Mouse (Mus musculus) mammary gland, adult 2 months (tissue): ENCODE data around the gene Fcer1g. TPM values are rescaled to one million over a fixed set of nuclear protein-coding genes. Genes with fewer than 3 reads are reported as not detected.

Experiments used
- polyA plus RNA-seq: library from polyadenylated mRNA; depleted of rRNA; stranded (reverse); fragments of >200 nt; gene quantifications from 2 replicates; pipeline ENCODE4 v1.2.3, GENCODE M21; 2012; ENCODE audit warnings: low replicate concordance; rRNA removed

The Fcer1g gene
- polyA plus RNA-seq = 178 and 219 TPM in 2 replicates

DNA sequence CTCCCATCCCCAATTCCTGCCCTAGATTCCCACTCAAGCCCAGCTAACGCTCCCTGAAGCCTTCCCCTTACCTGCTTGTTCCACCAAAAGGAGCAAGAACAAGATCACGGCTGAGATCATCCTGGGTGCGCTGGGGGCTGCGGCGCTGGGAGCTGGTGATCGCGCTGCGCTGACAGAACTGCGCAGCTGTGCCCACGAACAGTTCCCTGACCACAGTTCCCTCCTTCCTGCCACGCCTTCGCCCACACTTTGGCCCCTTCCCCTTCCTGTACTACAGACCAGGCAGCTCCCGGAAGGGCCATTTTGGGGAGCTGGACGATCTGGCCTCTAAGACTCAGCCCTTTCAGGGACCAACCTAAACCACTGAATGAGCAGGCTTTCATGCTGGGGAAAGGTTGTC lies at the start of gene Fcer1g:
Fcer1g (minus strand) TSS at position 240 of the 400 bp plus-strand sequence.

DNA sequence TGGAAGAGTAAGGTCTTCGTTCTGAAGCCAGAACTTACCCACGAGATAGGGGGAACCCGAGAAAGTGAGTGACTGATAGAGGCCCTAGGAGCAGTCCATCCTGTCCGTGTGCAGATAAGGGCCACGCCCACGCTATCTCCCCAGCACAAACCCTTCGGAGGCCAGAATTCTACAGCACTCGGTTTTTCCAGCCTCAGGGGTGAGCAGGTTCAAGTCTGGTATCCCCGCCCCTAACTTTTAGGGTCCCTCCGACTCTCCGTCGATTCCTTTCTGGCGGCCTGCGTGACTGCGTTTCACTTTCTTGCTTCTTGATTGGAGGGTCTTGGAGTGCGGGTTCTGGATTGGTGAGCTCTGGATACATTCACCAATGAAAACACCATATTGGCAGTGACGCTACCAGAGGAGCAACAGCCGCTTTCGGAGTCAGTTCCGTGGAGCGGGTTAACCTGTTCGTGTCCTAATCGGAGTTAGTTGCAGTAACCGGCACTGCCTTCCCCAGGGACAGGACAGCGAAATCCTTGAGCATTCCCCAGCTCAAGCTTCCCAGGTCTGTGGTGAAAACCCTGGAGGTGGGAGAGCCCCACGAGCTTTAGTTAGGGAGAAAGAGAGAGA lies 46.9 kb upstream of the Fcer1g start, which contains the start of gene Ppox:
Ppox (minus strand) TSS at position 271 of the 612 bp plus-strand sequence.

DNA sequence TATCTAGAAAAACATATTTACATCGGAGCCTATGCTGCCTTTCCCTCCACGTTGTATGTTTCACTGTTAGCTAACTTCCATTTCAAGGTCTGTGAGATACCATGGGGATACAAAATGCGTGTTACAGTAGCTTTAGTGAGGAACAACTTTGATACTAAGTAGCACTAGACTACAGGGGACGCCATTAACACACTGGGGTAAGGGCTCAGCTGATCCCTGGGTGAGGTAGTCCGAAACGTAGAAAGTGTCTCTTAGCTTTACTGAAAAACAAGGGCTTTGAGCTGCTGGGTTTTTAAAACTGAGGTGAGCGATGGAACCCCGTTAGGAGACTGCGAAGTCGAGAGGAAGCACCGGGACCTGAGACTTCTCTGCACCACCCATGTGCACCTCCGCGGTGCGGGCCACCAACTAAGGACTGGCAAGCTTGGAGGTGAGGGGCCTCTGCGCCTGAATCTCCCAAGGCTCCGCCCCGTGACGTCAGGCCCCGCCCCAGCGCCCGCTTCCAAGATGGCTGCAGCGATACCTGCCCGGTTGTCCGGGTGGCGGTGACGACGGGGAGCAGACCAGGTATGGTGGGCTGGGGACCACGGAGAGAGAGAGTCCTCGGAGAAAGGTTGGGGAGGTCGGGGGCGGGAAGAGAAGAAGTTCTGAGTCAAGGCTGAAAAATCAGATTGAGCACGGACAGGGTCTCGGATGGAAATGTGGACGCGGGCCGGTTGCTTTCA lies 35.8 kb upstream of the Fcer1g start, which contains the start of gene B4galt3:
B4galt3 (plus strand) TSS at position 481 of the 725 bp plus-strand sequence.

DNA sequence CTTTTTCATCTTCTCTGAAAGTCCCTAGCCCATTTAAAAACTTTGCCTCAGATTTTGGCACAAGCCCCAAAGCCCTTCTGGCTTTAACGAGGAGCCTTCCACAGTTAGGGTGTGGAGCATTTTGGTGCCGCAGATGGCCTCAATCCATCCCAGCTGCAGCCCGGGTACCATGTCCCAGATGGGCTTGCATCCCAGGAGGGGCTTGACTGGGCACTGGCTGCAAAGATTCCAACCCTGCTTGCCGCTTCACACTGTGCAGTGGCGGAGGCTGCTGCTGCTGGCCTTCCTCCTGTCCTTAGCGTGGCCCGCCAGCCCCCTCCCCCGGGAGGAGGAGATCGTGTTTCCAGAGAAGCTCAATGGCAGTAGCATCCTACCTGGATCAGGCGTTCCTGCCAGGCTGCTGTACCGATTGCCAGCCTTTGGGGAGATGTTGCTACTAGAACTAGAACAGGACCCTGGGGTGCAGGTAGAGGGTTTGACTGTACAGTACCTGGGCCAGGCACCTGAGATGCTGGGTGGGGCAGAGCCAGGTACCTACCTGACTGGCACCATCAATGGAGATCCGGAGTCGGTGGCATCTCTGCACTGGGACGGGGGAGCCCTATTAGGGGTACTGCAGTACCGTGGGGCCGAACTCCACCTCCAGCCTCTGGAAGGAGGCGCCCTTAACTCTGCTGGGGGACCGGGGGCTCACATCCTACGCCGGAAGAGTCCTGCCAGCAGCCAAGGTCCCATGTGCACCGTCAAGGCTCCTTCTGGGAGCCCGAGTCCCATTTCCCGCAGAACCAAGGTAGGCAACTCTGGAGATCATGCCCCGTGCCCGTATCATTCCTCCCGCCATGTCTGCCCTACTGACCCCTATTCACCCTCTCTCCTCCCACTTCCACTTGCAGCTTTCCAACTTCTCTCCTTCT lies 16.8 kb upstream of the Fcer1g start, which contains the start of gene Ndufs2:
Ndufs2 (minus strand) TSS at position 709 of the 914 bp plus-strand sequence.

DNA sequence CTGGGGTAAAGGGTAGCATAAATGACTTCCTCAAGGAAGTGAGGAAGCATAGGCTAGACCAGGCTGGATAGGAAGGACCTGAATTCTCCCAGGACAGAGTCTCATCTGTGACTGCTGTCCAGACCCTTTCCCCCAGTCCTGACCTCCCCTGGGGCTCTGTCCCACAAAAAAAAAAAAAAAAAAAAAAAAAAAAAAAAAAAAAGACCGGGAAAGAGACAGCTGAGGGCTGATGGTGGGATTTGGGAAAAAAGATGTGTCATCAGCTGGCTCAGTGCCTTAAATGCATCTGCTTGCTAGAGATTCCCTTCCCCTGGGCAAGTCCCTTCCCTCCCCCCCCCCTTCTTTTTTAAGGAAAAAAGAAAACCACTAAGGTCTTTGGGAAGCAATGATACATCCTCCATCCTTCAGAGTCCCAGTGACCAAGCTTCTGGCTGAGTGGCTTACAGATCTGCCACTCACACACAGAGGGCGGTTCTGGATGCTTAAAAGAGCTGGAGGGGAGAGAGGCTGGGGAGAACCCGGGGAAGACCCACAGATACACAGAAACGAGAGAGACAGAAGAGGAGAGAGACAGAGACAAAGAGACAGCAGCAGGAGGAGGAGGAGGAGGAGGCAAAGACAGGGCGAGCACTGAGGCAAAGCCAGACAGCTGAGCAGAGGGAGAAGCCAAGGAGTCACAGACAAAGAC lies 15.9 kb upstream of the Fcer1g start, which contains the start of gene Adamts4:
Adamts4 (plus strand) TSS at position 509 of the 688 bp plus-strand sequence.

DNA sequence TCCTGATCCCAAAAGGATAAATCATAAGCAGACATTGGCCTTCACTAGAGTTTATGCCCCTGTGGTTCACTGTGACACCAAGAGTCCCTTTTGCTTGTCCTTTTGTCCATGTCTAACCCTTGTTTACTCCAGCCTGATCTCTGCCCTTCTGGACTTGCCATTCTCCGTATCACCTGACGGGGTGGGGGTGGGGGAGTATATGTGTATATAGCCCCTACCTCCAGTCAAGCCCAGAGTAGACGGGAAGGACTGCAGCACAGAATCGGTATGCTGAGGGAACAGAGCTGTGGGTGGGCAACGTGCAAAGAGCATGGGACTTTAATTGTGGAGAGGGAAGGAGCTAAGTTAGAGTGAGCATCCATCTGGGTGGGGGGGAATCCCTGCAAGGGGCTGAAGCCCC lies 9.3 kb downstream of the Fcer1g start, which contains the start of gene Apoa2:
Apoa2 (plus strand) TSS at position 198 of the 400 bp plus-strand sequence.

DNA sequence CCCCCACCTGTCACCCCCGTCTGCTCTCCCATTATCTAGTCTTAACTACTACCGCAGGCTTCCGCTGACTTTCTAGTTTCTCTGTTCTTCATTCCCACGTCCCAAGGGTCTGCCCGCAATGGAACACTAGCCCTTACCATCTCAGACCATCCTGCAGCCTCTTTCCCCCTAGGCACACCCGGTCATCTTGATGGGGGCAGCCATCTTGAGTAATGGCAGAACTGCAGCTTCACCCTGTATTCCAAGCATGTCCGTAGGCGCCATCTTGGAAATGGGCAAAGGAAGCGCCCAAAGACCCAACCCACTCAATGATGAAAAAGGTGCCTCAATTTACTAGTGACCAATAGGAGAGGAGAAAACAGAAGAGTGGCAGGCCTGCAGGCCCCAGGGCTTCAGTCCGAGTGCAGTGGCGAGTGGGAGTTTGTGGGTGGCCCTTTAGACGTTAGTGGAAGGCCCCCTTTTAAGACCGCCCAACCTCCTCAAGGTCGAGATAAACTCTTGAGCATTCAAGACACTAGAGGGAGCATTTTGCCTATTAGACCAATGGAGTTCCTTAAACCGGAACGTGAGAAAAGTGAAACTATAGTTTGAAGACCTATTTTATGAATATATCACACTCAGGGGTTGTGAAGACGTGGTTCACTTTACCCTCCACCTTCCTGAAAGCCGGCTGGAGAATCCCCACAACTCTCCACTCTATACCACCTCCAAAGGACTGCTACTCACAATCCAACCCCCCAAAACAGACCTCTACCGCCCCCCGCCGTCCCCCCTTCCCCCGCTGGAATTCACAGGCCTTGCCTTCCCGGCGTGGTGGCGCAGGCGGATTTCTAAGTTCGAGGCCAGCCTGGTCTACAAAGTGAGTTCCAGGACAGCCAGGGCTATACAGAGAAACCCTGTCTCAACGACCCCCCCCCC lies 11.7 kb downstream of the Fcer1g start, which contains the start of gene Tomm40l:
Tomm40l (minus strand) TSS at position 277 of the 918 bp plus-strand sequence.

DNA sequence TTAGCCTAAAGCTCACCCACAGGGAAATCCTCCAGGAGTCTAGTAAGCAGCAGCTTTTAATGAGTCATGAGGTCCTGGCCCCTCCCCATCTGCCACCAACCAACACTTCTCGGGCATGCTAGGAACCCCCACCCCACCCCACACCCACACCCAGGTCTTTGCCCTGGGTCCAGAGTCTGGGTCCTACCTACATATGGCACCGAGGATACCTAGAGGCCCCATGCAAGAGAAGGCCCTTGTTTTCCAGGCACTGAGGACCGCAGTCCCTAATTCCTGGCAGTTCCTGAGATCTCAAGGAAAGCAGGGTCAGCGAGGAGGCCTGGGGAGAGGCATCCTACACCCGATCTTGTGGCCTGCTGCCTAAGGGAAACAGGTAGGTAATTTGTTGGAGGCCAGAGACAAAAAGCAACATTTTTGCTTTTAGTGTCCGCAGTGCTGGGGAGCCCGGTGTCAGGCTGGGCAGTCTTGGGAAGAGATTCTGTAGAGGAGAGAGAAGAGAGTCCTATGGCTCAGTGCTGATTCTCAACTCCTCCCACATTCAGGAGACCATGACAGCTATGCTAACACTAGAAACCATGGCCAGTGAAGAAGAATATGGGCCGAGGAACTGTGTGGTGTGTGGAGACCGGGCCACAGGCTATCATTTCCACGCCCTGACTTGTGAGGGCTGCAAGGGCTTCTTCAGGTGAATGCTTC lies 20.2 kb downstream of the Fcer1g start, which contains the start of gene Nr1i3:
Nr1i3 (plus strand) TSS at position 170 of the 696 bp plus-strand sequence.

DNA sequence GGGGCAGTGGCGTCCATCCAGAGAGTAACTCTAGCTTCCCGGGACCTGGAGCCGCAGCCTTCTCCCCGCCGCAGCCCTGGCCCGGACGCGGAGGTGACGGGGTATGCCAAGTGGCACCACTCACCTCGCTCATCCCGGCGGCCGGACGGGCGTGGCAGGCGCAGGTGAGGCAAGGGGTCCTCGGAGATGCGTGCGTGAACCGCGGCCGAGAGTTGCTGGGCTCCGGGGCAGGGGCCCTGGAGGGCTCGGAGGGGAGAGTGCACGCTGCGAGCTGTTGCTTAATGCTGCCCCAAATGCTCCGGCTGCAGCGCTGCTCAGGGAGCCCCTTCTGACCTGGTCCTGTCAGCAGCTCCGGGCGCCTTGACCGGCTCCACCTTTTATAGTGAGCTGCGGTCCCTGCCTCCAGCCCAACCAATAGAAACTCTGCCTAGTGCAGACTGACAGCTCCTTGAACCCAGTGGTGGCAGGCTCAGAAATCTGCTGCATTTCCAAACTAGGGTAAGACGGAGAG lies 38.2 kb downstream of the Fcer1g start, which contains the start of gene Pcp4l1:
Pcp4l1 (minus strand) TSS at position 382 of the 511 bp plus-strand sequence.

Other genes with a start within 250 kb of the Fcer1g start
- 1.2 and 2.8 TPM in 2 replicates for gene Fcgr4, start 215.4 kb downstream of the Fcer1g start, polyA plus RNA-seq
- 22.5 and 52.0 TPM in 2 replicates for gene Fcgr3, start 169.4 kb downstream of the Fcer1g start, polyA plus RNA-seq
- 4.5 and 9.9 TPM in 2 replicates for gene Cfap126, start 120.4 kb downstream of the Fcer1g start, polyA plus RNA-seq
- gene Sdhc, start 83.8 kb downstream of the Fcer1g start, polyA plus RNA-seq = 220 and 421 TPM in 2 replicates
- gene Mpz, start 83.7 kb downstream of the Fcer1g start, polyA plus RNA-seq = 112 and 212 TPM in 2 replicates
- gene Pcp4l1, start 38.1 kb downstream of the Fcer1g start, polyA plus RNA-seq = 5.2 and 13.0 TPM in 2 replicates
- 0.30 TPM in 1 of 2 replicates, not detected in the other for gene Nr1i3, start 20.4 kb downstream of the Fcer1g start, polyA plus RNA-seq
- 37.7 and 47.3 TPM in 2 replicates for gene Tomm40l, start 11.9 kb downstream of the Fcer1g start, polyA plus RNA-seq
- gene Apoa2, start 9.3 kb downstream of the Fcer1g start, polyA plus RNA-seq = 1.3 and 87.4 TPM in 2 replicates
- gene Adamts4, start 16.1 kb upstream of the Fcer1g start, polyA plus RNA-seq = 4.9 and 7.1 TPM in 2 replicates
- gene Ndufs2, start 17.0 kb upstream of the Fcer1g start, polyA plus RNA-seq = 124 and 262 TPM in 2 replicates
- gene B4galt3, start 36.0 kb upstream of the Fcer1g start, polyA plus RNA-seq = 67.0 and 79.3 TPM in 2 replicates
- gene Ppox, start 46.8 kb upstream of the Fcer1g start, polyA plus RNA-seq = 51.7 and 64.2 TPM in 2 replicates
- 53.9 and 55.7 TPM in 2 replicates for gene Usp21, start 53.6 kb upstream of the Fcer1g start, polyA plus RNA-seq
- gene Ufc1, start 60.7 kb upstream of the Fcer1g start, polyA plus RNA-seq = 15.9 and 23.3 TPM in 2 replicates
- 33.8 and 37.4 TPM in 2 replicates for gene Dedd, start 94.8 kb upstream of the Fcer1g start, polyA plus RNA-seq
- 55.1 and 59.6 TPM in 2 replicates for gene Nit1, start 111.3 kb upstream of the Fcer1g start, polyA plus RNA-seq
- gene Pfdn2, start 111.3 kb upstream of the Fcer1g start, polyA plus RNA-seq = 4.9 and 12.0 TPM in 2 replicates
- 0.57 and 0.85 TPM in 2 replicates for gene Klhdc9, start 126.4 kb upstream of the Fcer1g start, polyA plus RNA-seq
- 11.0 and 17.5 TPM in 2 replicates for gene Nectin4, start 135.7 kb upstream of the Fcer1g start, polyA plus RNA-seq
- gene Arhgap30, start 154.6 kb upstream of the Fcer1g start, polyA plus RNA-seq = 25.7 and 38.8 TPM in 2 replicates
- gene Usf1, start 176.9 kb upstream of the Fcer1g start, polyA plus RNA-seq = 90.8 and 91.2 TPM in 2 replicates
- 1.5 and 3.1 TPM in 2 replicates for gene Tstd1, start 184.5 kb upstream of the Fcer1g start, polyA plus RNA-seq
- gene F11r, start 203.2 kb upstream of the Fcer1g start, polyA plus RNA-seq = 34.4 and 58.0 TPM in 2 replicates